Mouse (Mus musculus) hindbrain, postnatal 0 days (tissue): ENCODE measurements around the gene Rph3a. TPM values are rescaled to one million over a fixed set of nuclear protein-coding genes. Genes with fewer than 3 reads are reported as not detected.
"Not testable (repeated sequence)": the region's sequence is repeated elsewhere in the genome, so short reads cannot be mapped to it uniquely, and the experiment has no call there.

Experiments used
- ATAC-seq: fragments of 200-750 bp; cut with Nextera tagmentation; 2 replicates; pipeline ENCODE4 v1.8.0; 2017; ENCODE audit warnings: mild to moderate bottlenecking, moderate TSS enrichment, moderate library complexity
- DNase-seq: peaks from one replicate; pipeline ENCODE4 v3.0.0-alpha.2; 2015; ENCODE audit warnings: low spot score
- H3K27ac ChIP-seq: fragments of 300-500 bp; sonication (generic); 2 replicates; pipeline ENCODE4 v1.5.1; 2014; ENCODE audit warnings: mild to moderate bottlenecking
- H3K27me3 ChIP-seq: fragments of 300-500 bp; sonication (generic); 2 replicates; pipeline ENCODE4 v1.6.1; 2014; ENCODE audit warnings: low read length, mixed read lengths; ENCODE audit not compliant: insufficient read depth
- H3K36me3 ChIP-seq: fragments of 300-500 bp; sonication (generic); 2 replicates; pipeline ENCODE4 v1.6.1; 2014; ENCODE audit warnings: low read length, mixed read lengths; ENCODE audit not compliant: insufficient read depth
- H3K4me1 ChIP-seq: fragments of 300-500 bp; sonication (generic); 2 replicates; pipeline ENCODE4 v1.6.1; 2014; ENCODE audit warnings: antibody characterized with exemption, low read length, mixed read lengths; ENCODE audit not compliant: insufficient read depth
- H3K4me2 ChIP-seq: fragments of 300-500 bp; sonication (generic); 2 replicates; pipeline ENCODE4 v1.6.1; 2014; ENCODE audit warnings: low read depth, mild to moderate bottlenecking, low read length, moderate library complexity, mixed read lengths
- H3K4me3 ChIP-seq: fragments of 300-500 bp; sonication (generic); 2 replicates; pipeline ENCODE4 v1.5.1; 2014; ENCODE audit warnings: low read length
- H3K9ac ChIP-seq: fragments of 300-500 bp; sonication (generic); replicated peaks from 2 replicates; pipeline ENCODE4 v1.6.1; 2014; ENCODE audit warnings: mild to moderate bottlenecking, low read length, moderate library complexity, mixed read lengths
- H3K9me3 ChIP-seq: fragments of 300-500 bp; sonication (generic); 2 replicates; pipeline ENCODE4 v1.6.1; 2016; ENCODE audit warnings: low read length, mixed read lengths
- CTCF ChIP-seq: IDR thresholded peaks from 2 replicates; pipeline ENCODE4 v1.5.1; 2016; ENCODE audit warnings: antibody characterized with exemption, control low read depth, low read depth
- WGBS: fragments of 180-500 bp; shearing (Covaris S2); extraction: QIAGEN DNeasy Blood & Tissue Kit; methylation state at CpG from one replicate; pipeline ENCODE4 v1.1.7; 2014; 5-methylcytosine and 5-hydroxymethylcytosine counted together
- polyA plus RNA-seq: library from polyadenylated mRNA; unstranded; fragments of >200 nt; fragmentation: Nextera tagmentation; extraction: Ambion mirVana; gene quantifications from 2 replicates; pipeline ENCODE4 v1.2.1, GENCODE M21; 2015
- total RNA-seq: library from RNA; depleted of rRNA; stranded (reverse); fragments of >200 nt; gene quantifications from 2 replicates; pipeline ENCODE4 v1.2.3, GENCODE M21; 2014

Gene Rph3a
- total and polyA plus RNA-seq, 2 experiments from 2014 or later, result 39.4 to 44.3 TPM

GRCm38 (mm10) chr5:120923969-120924368 lies 85.9 kb downstream of the Rph3a start:
- no peak overlapping the region for H3K4me3 ChIP-seq
- H3K27ac ChIP-seq, result no peak overlapping the region
- TF ChIP-seq CTCF, result no peak
- no peaks in the 10 kb centered on the region for H3K27me3 ChIP-seq
- H3K9ac ChIP-seq, result no peak overlapping the region
- no peaks in the 10 kb centered on the region for H3K36me3 ChIP-seq
- DNase-seq (no peak), ATAC-seq (no peak)
- no peaks in the 10 kb centered on the region for H3K4me1 ChIP-seq
- no peak overlapping the region for H3K4me2 ChIP-seq
- no peaks in the 10 kb centered on the region for H3K9me3 ChIP-seq
- WGBS, result 84% methylated on average over 4 of the region's 4 CpGs

GRCm38 (mm10) chr5:120920296-120920695 lies 89.6 kb downstream of the Rph3a start:
- TF ChIP-seq CTCF, result no peak
- Histone ChIP-seq H3K36me3 (no peaks in the 10 kb centered on the region), H3K4me3 (no peak overlapping the region), H3K4me2 (no peak overlapping the region), H3K27ac (no peak overlapping the region), H3K27me3 (no peaks in the 10 kb centered on the region), H3K9ac (no peak overlapping the region), H3K9me3 (no peaks in the 10 kb centered on the region), H3K4me1 (no peaks in the 10 kb centered on the region)
- no peak for DNase-seq
- WGBS, result 78% methylated on average over 3 of the region's 3 CpGs
- ATAC-seq, result no peak

GRCm38 (mm10) chr5:120919156-120919935 lies 90.5 kb downstream of the Rph3a start:
- not testable (repeated sequence) for ATAC-seq

GRCm38 (mm10) chr5:120914204-120914603 lies 95.7 kb downstream of the Rph3a start, which contains the start of gene Oas1d:
Gene Oas1d, plus strand, starts transcription at chr5:120914536.
- not testable (repeated sequence) for H3K36me3 ChIP-seq, ATAC-seq, H3K4me1 ChIP-seq, H3K9me3 ChIP-seq, H3K9ac ChIP-seq, H3K27ac ChIP-seq, H3K4me3 ChIP-seq, H3K4me2 ChIP-seq, H3K27me3 ChIP-seq
- TF ChIP-seq CTCF, result peak; percentile 38
- 47% methylated on average over 8 of the region's 8 CpGs for WGBS
- DNase-seq, result peak; percentile 42

More at GRCm38 (mm10) chr5:120919156-120919935, 90.5 kb downstream of the Rph3a start:
- not testable (repeated sequence) for DNase-seq, H3K27ac ChIP-seq, H3K4me1 ChIP-seq, H3K36me3 ChIP-seq, H3K27me3 ChIP-seq, H3K4me3 ChIP-seq, H3K4me2 ChIP-seq, H3K9ac ChIP-seq, H3K9me3 ChIP-seq
- WGBS, result 70% methylated on average over 2 of the region's 2 CpGs

GRCm38 (mm10) chr5:120908196-120908920 lies 101.5 kb downstream of the Rph3a start:
- Histone ChIP-seq H3K36me3 (no peaks in the 10 kb centered on the region), H3K4me3 (no peak overlapping the region), H3K27ac (no peak overlapping the region), H3K4me2 (no peak overlapping the region), H3K27me3 (no peaks in the 10 kb centered on the region), H3K4me1 (no peaks in the 10 kb centered on the region), H3K9me3 (no peaks in the 10 kb centered on the region), H3K9ac (no peak overlapping the region)
- DNase-seq, result no peak
- TF ChIP-seq CTCF, result no peak
- WGBS, result 47% methylated on average over 7 of the region's 7 CpGs
- ATAC-seq, result no peak

- not testable (repeated sequence) for ATAC-seq, H3K9ac ChIP-seq, H3K9me3 ChIP-seq, H3K27me3 ChIP-seq, H3K36me3 ChIP-seq, H3K27ac ChIP-seq, H3K4me2 ChIP-seq, DNase-seq, H3K4me3 ChIP-seq, H3K4me1 ChIP-seq
- WGBS, result 36% methylated on average over 9 of the region's 12 CpGs
Measured at GRCm38 (mm10) chr5:120906791-120907733, 102.8 kb downstream of the Rph3a start, which contains the start of gene Oas1a. Gene Oas1a, minus strand, starts transcription at chr5:120907521.
